Mouse (Mus musculus): ENCODE results near the gene Gm48551. TPM values are rescaled to one million over a fixed set of nuclear protein-coding genes. Genes with fewer than 3 reads are reported as not detected.
A peak's percentile ranks its signal among the peaks of the same experiment; 100 is the strongest.

Gm48551 gene
- total RNA-seq, 2 experiments from 2014 or later = 2.3 to 4.5 TPM

DNA sequence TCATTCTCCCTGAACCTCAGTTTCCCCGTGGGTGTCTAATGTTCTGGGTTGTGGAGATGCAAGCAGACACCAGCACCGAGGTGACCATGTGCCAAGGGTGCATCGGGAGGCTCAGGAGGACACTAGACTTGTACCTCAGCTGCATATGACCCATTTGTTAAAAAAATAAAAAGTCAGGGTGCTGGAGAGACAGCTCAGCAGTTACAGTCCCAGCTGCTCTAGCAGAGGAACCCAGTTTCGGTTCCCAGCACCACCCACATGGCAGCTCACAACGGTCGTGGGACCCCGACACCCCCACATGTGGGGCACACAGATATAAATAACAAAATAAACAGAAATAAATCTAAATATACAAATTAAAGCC is 44.2 kb downstream of the Gm48551 start:
- DNase-seq (ENCODE audit: low spot score in 2 of 2) = peak in 1 of 2 experiments; percentile 14

DNA sequence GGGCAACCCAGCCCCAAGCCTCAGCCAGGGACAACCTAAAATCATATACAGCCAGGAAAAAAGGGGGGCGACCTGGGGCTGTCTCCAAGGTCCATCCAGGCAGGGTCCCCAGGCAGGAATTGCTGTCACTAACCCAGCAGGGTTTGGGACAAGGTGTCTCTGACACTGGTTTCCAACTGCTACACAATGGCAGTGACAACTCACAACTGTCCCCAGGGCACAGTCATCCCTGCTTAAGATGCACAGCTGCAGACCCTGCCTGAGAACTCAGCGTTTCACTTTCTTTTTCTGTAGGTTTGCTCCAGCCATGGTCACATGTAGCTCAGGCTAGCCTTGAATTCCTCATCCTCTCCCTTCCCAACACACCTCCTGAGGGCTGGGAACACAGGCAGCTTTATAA is 44.8 kb downstream of the Gm48551 start:
- DNase-seq (ENCODE audit: low spot score in 2 of 2) = peak; percentile 5 to 23

DNA sequence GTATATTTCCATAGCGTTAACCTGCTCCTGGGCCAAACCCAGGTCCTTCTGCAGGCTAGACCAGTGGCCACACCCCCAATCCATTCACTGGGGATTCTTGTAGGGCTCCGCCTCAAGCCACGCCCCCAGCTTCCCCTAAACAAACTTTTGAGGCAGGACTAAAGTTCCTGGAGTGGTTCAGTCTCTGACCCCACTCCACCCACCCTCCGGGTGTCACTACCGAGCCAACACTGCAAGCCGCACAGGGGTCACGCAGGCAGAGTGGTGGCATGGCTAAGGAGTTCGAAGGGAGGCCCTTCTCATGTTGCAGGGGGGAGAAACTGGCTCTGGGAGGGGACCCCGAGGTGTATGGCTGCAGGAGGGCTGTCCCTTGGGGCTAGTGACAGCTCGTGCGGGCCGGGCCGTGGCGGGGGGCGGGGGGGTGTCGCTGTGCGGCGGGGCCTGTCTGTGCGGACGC is 45.4 kb downstream of the Gm48551 start:
- peak; percentile 54 to 70 for DNase-seq (ENCODE audit: low spot score in 2 of 2)

DNA sequence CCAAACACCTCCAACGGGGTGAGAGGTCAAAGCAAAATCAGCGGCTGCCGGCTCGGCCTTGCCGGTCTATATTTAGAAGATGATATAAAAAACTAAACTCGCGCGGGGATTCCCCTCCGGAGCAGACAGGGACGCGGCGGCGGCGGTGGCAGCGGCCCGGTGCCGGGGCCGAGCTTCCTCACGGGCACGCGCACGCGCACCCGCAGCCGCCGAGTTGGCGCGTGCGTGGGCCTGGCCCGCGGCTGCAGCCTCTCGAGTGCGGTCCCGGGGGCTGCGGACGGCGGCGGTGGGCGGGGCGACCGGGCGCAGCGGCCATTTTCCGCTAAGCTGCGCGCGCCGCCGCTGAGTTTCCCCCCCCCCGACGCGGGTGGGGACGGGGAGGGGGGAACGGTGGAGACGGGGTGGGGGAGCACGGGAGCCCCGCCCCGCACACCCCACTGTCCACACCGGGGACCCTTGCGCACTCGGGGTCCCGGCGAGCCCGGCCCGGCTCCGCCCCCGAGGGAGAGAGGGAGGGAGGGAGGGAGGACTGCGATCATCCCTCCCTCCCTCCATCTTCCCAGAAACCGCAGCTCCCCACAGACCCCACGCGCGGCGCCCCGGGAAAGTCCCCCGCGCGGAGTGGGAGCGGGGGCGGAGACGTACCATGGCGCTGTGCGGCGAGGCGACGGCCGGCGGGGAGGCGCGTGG is 46.0 kb downstream of the Gm48551 start:
- peak; percentile 77 to 87 for DNase-seq (ENCODE audit: low spot score in 2 of 2)

DNA sequence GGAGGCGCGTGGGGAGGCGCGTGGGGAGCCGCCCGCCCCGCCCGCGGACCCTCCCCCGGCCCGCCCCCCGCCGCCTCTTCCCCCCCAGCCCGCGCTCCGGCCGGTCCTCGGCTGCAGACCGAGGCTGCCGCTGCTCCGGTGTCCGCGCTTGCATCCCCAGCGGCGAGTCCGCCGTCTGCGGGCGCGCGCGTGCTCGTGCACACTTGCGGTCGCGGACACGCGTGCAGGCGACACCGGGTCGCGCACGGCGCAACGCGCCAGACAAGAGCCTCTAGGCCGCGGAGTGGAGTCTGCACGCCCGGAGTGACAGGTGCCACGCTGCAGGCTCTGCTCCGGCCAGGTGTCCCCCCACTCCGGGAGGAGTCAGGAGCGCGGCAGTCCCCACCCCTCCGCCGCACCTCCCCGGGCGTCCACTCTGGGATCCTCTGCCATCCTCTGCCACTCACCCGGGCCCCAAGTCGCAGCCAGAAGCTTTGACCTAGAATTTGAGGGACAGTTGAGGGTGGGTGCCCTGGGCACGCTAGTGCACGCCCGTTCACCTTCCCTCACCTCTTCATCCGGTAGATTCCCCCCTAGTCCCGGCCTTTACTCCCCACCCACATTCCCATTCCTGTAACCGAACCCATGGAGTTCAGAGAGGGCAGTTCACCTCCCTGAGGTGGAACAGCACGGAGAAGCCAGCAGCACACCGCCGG is 46.7 kb downstream of the Gm48551 start:
- DNase-seq (ENCODE audit: low spot score in 2 of 2) = peak; percentile 63 to 80

DNA sequence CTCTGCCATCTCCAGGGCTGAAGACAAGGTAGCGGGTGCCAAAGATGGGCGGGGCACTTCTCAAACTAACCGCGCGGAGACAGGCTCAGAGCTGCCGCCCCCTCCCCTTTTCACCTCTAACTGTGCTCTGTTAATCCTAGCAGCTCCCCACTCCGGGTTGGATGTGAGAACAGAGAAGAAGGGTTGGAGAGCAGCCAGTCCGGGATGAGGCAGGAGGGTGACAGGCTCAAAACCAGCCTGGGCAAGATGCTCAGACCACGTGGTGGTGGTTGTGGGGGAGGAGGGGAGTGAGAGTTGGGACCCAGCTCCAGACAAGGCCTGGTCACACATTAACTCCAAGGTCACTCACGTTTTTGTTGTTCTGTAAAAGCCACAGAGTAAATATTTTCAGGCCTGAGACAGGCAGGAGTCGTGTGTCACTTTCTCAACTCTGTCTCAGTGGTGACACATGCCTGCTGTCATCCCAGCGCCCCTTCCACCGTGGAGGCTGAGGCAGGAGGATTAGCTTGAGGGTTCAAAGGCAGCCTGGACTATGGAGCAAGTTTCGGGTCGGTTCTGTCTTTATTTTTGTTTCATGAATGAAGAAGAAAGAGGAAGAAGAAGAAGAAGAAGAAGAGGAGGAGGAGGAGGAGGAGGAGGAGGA is 47.4 kb downstream of the Gm48551 start:
- peak; percentile 50 to 68 for DNase-seq (ENCODE audit: low spot score in 2 of 2)

DNA sequence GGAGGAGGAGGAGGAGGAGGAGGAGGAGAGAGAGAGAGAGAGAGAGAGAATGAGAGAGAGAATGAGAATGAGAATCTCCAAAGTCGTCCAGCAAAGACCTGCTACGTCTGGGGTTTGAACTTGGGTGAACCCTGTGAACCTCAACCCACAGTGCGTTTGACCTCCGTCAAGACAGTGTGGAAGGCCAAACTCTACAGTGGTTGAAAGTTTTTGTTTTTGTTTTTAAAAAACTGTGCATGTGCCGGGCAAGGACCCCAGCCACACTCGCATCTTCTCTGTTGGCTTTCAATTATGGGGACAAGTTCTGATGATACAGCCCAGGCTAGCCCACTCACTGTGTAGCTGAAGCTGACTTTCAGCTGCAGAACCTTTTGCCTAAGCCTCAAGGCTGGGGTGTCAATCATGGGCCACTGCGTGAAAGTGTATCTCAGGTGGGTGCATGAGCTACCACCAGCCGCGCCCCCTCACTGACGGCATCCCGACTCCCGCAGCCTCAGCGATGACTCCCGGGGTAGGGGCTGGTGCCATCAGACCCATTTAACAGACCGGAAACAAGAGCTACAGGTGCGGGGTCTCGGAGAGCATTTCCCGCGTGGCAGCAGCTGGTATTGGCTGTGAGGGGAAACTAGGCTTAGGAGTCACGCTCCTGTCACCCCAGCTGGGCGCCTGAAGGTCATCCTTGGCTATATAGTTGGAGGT is 48.1 kb downstream of the Gm48551 start:
- DNase-seq (ENCODE audit: low spot score in 2 of 2) = no peak

DNA sequence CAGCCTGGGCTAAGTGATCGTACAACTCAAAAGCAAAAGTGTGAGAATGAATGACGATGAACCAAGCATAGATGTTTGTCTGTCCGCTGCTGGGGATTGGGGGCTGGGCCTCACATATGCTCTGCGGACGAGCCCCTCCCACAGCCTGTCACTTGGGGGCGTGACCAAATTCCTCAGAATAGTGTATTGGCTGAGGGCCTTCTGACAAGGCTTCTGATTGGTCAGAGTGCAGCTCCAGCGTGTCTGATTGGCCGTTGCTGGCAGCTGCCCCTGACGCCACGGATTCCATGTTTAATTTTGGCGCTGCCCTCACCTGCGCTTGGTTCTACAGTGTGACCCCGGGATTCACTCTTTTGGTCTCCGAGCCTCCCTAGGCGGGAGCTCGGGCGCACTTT is 48.6 kb downstream of the Gm48551 start:
- DNase-seq (ENCODE audit: low spot score in 2 of 2) = peak; percentile 90 to 93

DNA sequence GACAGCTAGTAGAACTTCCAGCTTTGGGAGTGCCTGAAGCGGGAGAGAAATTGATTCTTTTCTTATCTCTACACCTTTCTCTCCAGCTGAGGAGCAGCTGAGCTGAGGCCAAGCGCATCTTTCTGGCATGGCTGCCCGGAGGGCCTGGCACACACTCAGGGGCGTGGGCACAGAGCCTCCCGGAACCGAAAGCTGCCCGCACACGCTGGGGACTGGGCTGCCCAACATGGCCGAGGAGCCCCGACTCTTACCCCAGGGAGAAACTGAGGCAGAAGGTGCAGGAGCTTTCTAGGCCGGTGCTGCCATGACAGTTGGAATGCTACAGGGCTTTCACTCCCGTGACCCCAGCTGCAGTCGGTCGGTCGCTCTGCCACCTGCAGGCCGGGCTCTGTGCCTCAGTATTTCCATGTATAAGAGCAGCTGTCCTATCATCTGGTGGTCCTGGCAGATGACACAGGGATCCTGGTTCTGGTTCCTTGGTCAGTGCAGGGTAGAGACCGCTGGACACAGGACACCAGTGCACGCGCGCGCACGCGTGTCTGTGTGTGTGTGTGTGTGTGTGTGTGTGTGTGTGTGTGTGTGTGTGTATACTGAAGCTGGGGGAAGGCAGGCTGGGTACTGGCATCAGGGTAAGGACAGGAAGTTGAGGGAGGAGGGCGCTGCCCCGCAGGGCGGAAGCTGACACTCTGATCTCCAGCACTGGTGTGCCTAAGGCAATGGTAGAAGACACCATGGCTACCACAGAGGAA is 49.4 kb downstream of the Gm48551 start:
- peak; percentile 33 to 53 for DNase-seq (ENCODE audit: low spot score in 2 of 2)

DNA sequence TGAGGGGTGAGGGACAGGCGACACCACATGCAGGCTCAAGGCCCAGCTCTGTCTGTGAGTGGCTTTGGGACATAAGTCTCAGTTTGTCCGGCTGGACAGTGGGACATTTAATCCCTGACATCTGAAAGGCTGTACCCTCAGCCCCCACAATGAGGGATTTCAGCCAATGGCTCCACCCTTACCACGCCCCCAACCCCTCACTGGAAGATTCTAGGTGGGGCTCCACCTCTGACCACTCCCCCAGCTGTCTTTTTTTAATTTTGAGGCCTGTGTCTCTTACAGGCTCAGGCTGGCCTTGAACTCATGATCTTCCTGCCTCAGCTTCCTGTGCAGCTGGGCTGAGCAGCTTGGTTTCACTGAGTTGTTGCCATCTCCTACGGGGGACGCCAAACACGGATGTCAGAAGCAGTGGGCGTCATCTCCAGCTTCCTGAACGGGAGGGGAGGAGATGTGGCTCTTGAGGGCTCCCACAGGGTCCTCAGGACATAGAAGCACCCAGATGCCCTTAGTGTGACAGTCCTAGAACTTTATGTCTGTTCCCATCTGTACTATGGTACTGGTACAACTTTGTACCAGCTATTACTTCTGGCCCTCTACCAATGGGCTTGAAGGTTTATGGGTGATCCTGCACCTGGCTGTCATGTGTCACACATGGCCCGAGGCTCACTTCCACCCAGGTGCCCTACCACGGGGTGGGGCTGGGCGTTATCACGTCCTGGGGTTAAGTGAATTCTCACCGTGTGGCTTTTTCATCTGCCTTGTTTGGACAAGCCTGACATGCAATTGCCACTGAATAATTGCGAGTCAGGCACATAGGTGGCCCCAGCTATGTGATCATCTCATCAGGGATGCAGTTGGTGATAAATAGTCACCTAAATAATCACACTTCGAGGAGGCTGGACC is 50.3 kb downstream of the Gm48551 start:
- DNase-seq (ENCODE audit: low spot score in 2 of 2) = peak; percentile 32 to 36

DNA sequence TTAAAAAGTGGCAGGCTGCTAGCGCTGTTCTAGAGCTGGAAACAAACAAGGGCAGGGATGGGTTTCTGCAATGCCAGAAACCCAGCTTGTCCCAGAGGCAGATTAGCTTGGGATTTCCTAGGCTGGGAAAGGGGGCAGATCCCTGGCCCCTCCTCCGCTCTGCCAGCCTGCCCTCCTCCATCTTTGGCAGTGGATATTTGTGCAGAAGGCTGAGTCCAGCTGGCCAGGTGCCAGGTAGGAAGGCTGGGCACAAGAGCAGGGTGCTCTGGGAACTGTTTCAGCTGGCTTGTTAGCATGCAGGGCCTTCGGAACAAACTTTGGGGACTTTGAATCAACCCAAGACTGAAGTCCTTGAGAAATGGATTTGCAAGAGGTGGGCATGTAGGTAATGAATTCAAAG is 51.2 kb downstream of the Gm48551 start:
- peak; percentile 84 to 91 for DNase-seq (ENCODE audit: low spot score in 2 of 2)

DNA sequence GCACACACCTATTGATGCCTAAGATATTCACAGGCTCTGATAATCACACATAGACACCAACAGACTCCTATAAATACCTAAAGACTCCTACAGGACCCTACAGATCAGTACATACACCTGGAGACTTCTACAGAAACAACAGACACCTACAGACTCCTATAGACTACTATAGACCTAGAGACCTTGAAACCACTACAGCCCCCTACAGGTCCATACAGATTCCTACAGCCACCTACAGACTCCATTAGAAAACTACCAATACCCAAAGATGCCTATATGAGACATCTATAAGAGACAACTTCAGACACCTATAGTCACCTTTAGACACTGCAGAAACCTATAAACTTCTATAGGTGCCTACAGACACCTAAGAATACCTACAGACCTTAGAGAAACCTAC is 56.8 kb downstream of the Gm48551 start:
- DNase-seq (ENCODE audit: low spot score in 2 of 2) = no peak

Small RNA genes lying within 50 kb of the gene (microRNA-seq; reads per million reads assigned to microRNA genes)
- gene Mir1191b = 0.22 to 1.4 reads per million in 2 experiments
- gene Mir6913 = 0.59 to 2.0 reads per million in 2 experiments

Other genes with a start within 250 kb of the Gm48551 start
- gene Zbtb7a, start 249.2 kb upstream of the Gm48551 start, total RNA-seq (2021) = 10 to 100 TPM; 38.4 to 45.2 TPM
- gene Pias4, start 216.5 kb upstream of the Gm48551 start, total RNA-seq (2021) = 10 to 100 TPM; 26.7 to 29.7 TPM
- 1,000 to 10,000 TPM; 1,075 to 1,131 TPM for gene Eef2, start 207.8 kb upstream of the Gm48551 start, total RNA-seq (2021)
- gene Dapk3, start 201.5 kb upstream of the Gm48551 start, total RNA-seq (2021) = 10 to 100 TPM; 66.1 to 67.9 TPM
- not detected for gene 4930442H23Rik, start 200.6 kb upstream of the Gm48551 start, total RNA-seq (2021)
- under 1 TPM in 1 of 2 experiments, not detected in 1; 0.18 TPM for gene Nmrk2, start 182.4 kb upstream of the Gm48551 start, total RNA-seq (2021)
- 100 to 1,000 TPM; 170 to 177 TPM for gene Atcay, start 153.6 kb upstream of the Gm48551 start, total RNA-seq (2021)
- gene Zfr2, start 151.3 kb upstream of the Gm48551 start, total RNA-seq (2021) = 10 to 100 TPM; 58.0 to 66.8 TPM
- gene Matk, start 131.5 kb upstream of the Gm48551 start, total RNA-seq (2021) = 100 to 1,000 TPM; 222 to 266 TPM
- gene Mrpl54, start 117.5 kb upstream of the Gm48551 start, total RNA-seq (2021) = 10 to 100 TPM; 36.1 to 42.5 TPM
- 10 to 100 TPM; 31.3 to 37.4 TPM for gene Apba3, start 117.5 kb upstream of the Gm48551 start, total RNA-seq (2021)
- gene Tjp3, start 92.9 kb upstream of the Gm48551 start, total RNA-seq (2021) = 1 to 10 TPM; 1.4 to 2.3 TPM
- gene Pip5k1c, start 91.5 kb upstream of the Gm48551 start, total RNA-seq (2021) = 100 to 1,000 TPM; 305 to 311 TPM
- 10 to 100 TPM; 24.7 to 25.6 TPM for gene Cactin, start 63.4 kb upstream of the Gm48551 start, total RNA-seq (2021)
- gene Tbxa2r, start 55.7 kb upstream of the Gm48551 start, total RNA-seq (2021) = 1 to 10 TPM; 1.9 to 2.9 TPM
- 1 to 10 TPM in 1 of 2 experiments, under 1 TPM in 1; 0.94 to 1.2 TPM for gene Gipc3, start 41.2 kb upstream of the Gm48551 start, total RNA-seq (2021)
- gene Hmg20b, start 34.0 kb upstream of the Gm48551 start, total RNA-seq (2021) = 10 to 100 TPM; 25.1 to 30.9 TPM
- 10 to 100 TPM; 37.0 to 40.8 TPM for gene Mfsd12, start 27.0 kb upstream of the Gm48551 start, total RNA-seq (2021)
- under 1 TPM; 0.57 to 0.74 TPM for gene 4930404N11Rik, start 18.6 kb upstream of the Gm48551 start, total RNA-seq (2021)
- 10 to 100 TPM; 81.2 to 85.2 TPM for gene Fzr1, start 6.0 kb upstream of the Gm48551 start, total RNA-seq (2021)
- gene Dohh, start within 50 bp of the Gm48551 start, total RNA-seq (2021) = 10 to 100 TPM; 72.0 to 77.3 TPM
- gene Gm48552, start 4.5 kb downstream of the Gm48551 start, total RNA-seq (2021) = 1 to 10 TPM; 1.1 to 3.5 TPM
- gene Smim24, start 8.6 kb downstream of the Gm48551 start, total RNA-seq (2021) = 1 to 10 TPM; 2.6 to 3.0 TPM
- gene Nfic, start 71.2 kb downstream of the Gm48551 start, total RNA-seq (2021) = 10 to 100 TPM; 51.2 to 55.8 TPM
- gene Celf5, start 98.2 kb downstream of the Gm48551 start, total RNA-seq (2021) = 100 to 1,000 TPM; 259 to 261 TPM
- 100 to 1,000 TPM in 1 of 2 experiments, 10 to 100 TPM in 1; 89.3 to 116 TPM for gene Ncln, start 111.9 kb downstream of the Gm48551 start, total RNA-seq (2021)
- gene S1pr4, start 115.7 kb downstream of the Gm48551 start, total RNA-seq (2021) = under 1 TPM in 1 of 2 experiments, not detected in 1; 0.30 TPM
- 1 to 10 TPM; 1.9 to 3.2 TPM for gene Gna15, start 139.8 kb downstream of the Gm48551 start, total RNA-seq (2021)
- 100 to 1,000 TPM; 124 to 125 TPM for gene Gna11, start 160.7 kb downstream of the Gm48551 start, total RNA-seq (2021)
- 100 to 1,000 TPM; 582 to 612 TPM for gene Aes, start 175.0 kb downstream of the Gm48551 start, total RNA-seq (2021)
- 10 to 100 TPM; 25.6 to 26.6 TPM for gene Tle2, start 190.1 kb downstream of the Gm48551 start, total RNA-seq (2021)
- 1 to 10 TPM; 1.7 to 2.4 TPM for gene Tle6, start 216.6 kb downstream of the Gm48551 start, total RNA-seq (2021)
- gene BC025920, start 221.8 kb downstream of the Gm48551 start, total RNA-seq (2021) = 1 to 10 TPM; 2.0 TPM
- gene Sirt6, start 243.3 kb downstream of the Gm48551 start, total RNA-seq (2021) = 10 to 100 TPM; 28.9 to 31.4 TPM
- gene Ankrd24, start 244.1 kb downstream of the Gm48551 start, total RNA-seq (2021) = 10 to 100 TPM; 28.5 to 40.6 TPM